Mouse (Mus musculus): ENCODE data around the gene Trim30c.

DNA sequence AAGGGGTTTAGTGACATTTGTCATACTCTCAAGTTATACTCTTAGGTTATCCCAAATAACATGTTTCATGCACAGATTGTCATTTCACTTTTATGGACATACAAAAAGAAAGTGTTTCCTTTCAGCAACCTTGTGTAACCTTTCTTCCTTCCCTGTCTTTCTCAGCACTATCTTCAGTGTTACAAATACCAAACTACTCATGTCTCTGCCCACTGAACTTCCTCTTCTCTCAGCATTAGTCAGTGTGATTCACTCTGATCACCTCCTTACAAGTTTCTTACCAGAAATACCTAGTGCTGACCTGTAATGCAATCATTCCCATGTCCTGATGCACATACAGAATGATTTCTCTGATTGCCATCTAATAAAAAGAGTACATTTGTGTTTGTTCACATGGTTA, 34.3 kb downstream of the Trim30c start:
- no peak for TF ChIP-seq MYOD1 (IDR thresholded peaks at IDR 0.05; ENCODE audit: control insufficient read depth in 1 of 3, insufficient read length in 2 of 3, low read depth in 2 of 3)
- no peak for TF ChIP-seq MAX (IDR thresholded peaks at IDR 0.05; ENCODE audit: low read depth)
- TF ChIP-seq POLR2A (IDR thresholded peaks at IDR 0.05; ENCODE audit: insufficient read length, low read depth), result no peak
- TF ChIP-seq POLR2AphosphoS2 (IDR thresholded peaks at IDR 0.05; ENCODE audit: insufficient read length, low read depth), result no peak
- TF ChIP-seq E2F4 (IDR thresholded peaks at IDR 0.05; ENCODE audit: insufficient read depth), result no peak
- TF ChIP-seq USF1 (IDR thresholded peaks at IDR 0.05; ENCODE audit: low read depth), result no peak
- TF ChIP-seq MYOG (IDR thresholded peaks at IDR 0.05; ENCODE audit: control insufficient read depth in 1 of 3, insufficient read depth in 1 of 3, insufficient read length in 2 of 3, low read depth in 2 of 3), result no peak
- no peak for TF ChIP-seq CEBPB (IDR thresholded peaks at IDR 0.05; ENCODE audit: insufficient read depth, poor library complexity, severe bottlenecking)
- no peak for TF ChIP-seq TCF12 (IDR thresholded peaks at IDR 0.05; ENCODE audit: insufficient read depth, poor library complexity, severe bottlenecking)
- no peak for TF ChIP-seq TCF3 (IDR thresholded peaks at IDR 0.05; ENCODE audit: insufficient read length, low read depth)
- no peak for TF ChIP-seq REST (IDR thresholded peaks at IDR 0.05; ENCODE audit: insufficient read depth, insufficient read length)
- no peak for TF ChIP-seq SRF (IDR thresholded peaks at IDR 0.05; ENCODE audit: control insufficient read depth, insufficient read length, low read depth)

All from myocyte (in vitro differentiated cells).